In genomic region chr17:79020984-79021335, GRCm38 (mm10) we compare ENCODE assay signal across 8 mouse cellular contexts. TPM values are rescaled to one million over a fixed set of nuclear protein-coding genes. Genes with fewer than 3 reads are reported as not detected.
DNase-seq lines count a peak whose midpoint lies in the region; ATAC-seq and TF ChIP-seq lines count a peak whose summit lies in the region.

No protein-coding gene starts in this region.

- H3K79me3 ChIP-seq in C2C12 (ENCODE audit: low read depth) = peaks cover 22% of the 10 kb centered on the region

- peaks cover 42% of the 10 kb centered on the region for H3K79me2 ChIP-seq in C2C12 (ENCODE audit: control insufficient read depth, insufficient read depth)

- DNase-seq in gastrocnemius, adult 2 months = no peak
- DNase-seq in gastrocnemius, adult 18-20 months (ENCODE audit: low spot score) = no peak
- no peak for DNase-seq in right cerebral cortex, postnatal 36 days (ENCODE audit: low spot score in 2 of 2)
- DNase-seq in adrenal gland, postnatal 10 days = no peak
- DNase-seq in thymus, postnatal 4 days = no peak

- peak overlapping the region; percentile 95 for H3K27ac ChIP-seq in gastrocnemius, adult 2 months
- no peak overlapping the region for H3K27ac ChIP-seq in forebrain, embryonic 16.5 days (ENCODE audit: low read length)

- H3K27me3 ChIP-seq in C2C12 (ENCODE audit: control insufficient read depth, insufficient read depth, insufficient read length) = no peaks in the 10 kb centered on the region
- peaks cover 2% of the 10 kb centered on the region; the same call in 1 of the 2 replicates for H3K27me3 ChIP-seq in forebrain, embryonic 16.5 days (replicated peaks; ENCODE audit: control insufficient read depth, insufficient read depth, low read length)

- H3ac ChIP-seq in C2C12 (ENCODE audit: control insufficient read depth, insufficient read length, low read depth) = peak overlapping the region; percentile 52

- H3K9ac ChIP-seq in forebrain, embryonic 16.5 days (replicated peaks; ENCODE audit: low read depth, low read length) = peak overlapping the region; percentile 80

- under 1% methylated on average over 24 of the region's 24 CpGs for WGBS in forebrain, embryonic 16.5 days

- H3K4me1 ChIP-seq in forebrain, embryonic 16.5 days (replicated peaks; ENCODE audit: control insufficient read depth, insufficient read depth, low read length) = peaks cover 20% of the 10 kb centered on the region

- peak overlapping the region; percentile 75 for H3K4me2 ChIP-seq in forebrain, embryonic 16.5 days (ENCODE audit: low read length)

- no peaks in the 10 kb centered on the region for H3K36me3 ChIP-seq in C2C12 (ENCODE audit: control insufficient read depth, insufficient read depth)
- H3K36me3 ChIP-seq in forebrain, embryonic 16.5 days (ENCODE audit: control insufficient read depth, insufficient read depth) = no peaks in the 10 kb centered on the region

- peak; percentile 60 for ATAC-seq in forebrain, embryonic 16.5 days
- peak; percentile 27; the same call in 1 of the 2 replicates for ATAC-seq in megakaryocyte, adult 5-6 weeks (ENCODE audit: poor library complexity, severe bottlenecking)

- TF ChIP-seq CTCF in gastrocnemius, adult 2 months (IDR thresholded peaks at IDR 0.05) = no peak
- TF ChIP-seq CTCF in C2C12 (IDR thresholded peaks at IDR 0.05; ENCODE audit: control insufficient read depth, insufficient read depth, insufficient read length) = no peak

- H3K4me3 ChIP-seq in gastrocnemius, adult 2 months = peak overlapping the region; percentile 95
- H3K4me3 ChIP-seq in C2C12 (ENCODE audit: insufficient read depth, poor library complexity, severe bottlenecking) = peak overlapping the region; percentile 55
- H3K4me3 ChIP-seq in forebrain, embryonic 16.5 days (replicated peaks; ENCODE audit: low read length) = peak overlapping the region; percentile 84

- no peaks in the 10 kb centered on the region for H3K9me3 ChIP-seq in forebrain, embryonic 16.5 days (ENCODE audit: control insufficient read depth, low read length)

- intact Hi-C loops in gastrocnemius, adult 2 months (cut with DNase I) = loop anchor here (5.0 kb wide), 1 partner anchor 284 kb away; the partner anchor contains the start of gene Strn

TF ChIP-seq in C2C12, 6 proteins besides CTCF, POLR2A, EP300 and RAD21:
- no peak for TF ChIP-seq MYOG (IDR thresholded peaks at IDR 0.05; ENCODE audit: control insufficient read depth, extremely low read depth, insufficient read length)
- no peak for TF ChIP-seq USF1 (IDR thresholded peaks at IDR 0.05; ENCODE audit: low read depth)
- TF ChIP-seq MYOD1 (IDR thresholded peaks at IDR 0.05; ENCODE audit: control insufficient read depth, insufficient read length, low read depth) = no peak
- no peak for TF ChIP-seq FOSL1 (IDR thresholded peaks at IDR 0.05; ENCODE audit: insufficient read depth, low read length, poor library complexity, severe bottlenecking)
- TF ChIP-seq CEBPB (IDR thresholded peaks at IDR 0.05; ENCODE audit: low read depth) = no peak
- TF ChIP-seq MAX (IDR thresholded peaks at IDR 0.05) = no peak

RNA-seq across cellular contexts. Expression of gene Prkd3, which starts 0.3 kb away (rescaled TPM):
- total RNA-seq in gastrocnemius, adult 2 months (2021) = 1 to 10 TPM; 8.6 to 9.7 TPM
- total RNA-seq in gastrocnemius, adult 18-20 months (2021) = 1 to 10 TPM; 7.7 to 9.1 TPM
- polyA plus RNA-seq in C2C12 (2012; fragmentation: generic; extraction: Trizol) = 12.8 TPM
- polyA plus RNA-seq in forebrain, embryonic 16.5 days (2015; fragmentation: Nextera tagmentation; extraction: Ambion mirVana) = 27.0 and 36.6 TPM in 2 replicates
- total RNA-seq in megakaryocyte, adult 5-6 weeks (2015) = 75.6 and 77.9 TPM in 2 replicates
- 79.1 and 83.0 TPM in 2 replicates for total RNA-seq in megakaryocyte, adult 5-6 weeks (2017)
- 10 to 100 TPM; 39.3 to 43.6 TPM for total RNA-seq in adrenal gland, postnatal 10 days (2021)

RNA-seq across cellular contexts. Expression of gene Qpct, which starts 30.7 kb away (rescaled TPM):
- 1 to 10 TPM; 2.4 to 3.8 TPM for total RNA-seq in gastrocnemius, adult 2 months (2021)
- total RNA-seq in gastrocnemius, adult 18-20 months (2021) = 1 to 10 TPM; 2.3 to 3.5 TPM
- polyA plus RNA-seq in C2C12 (2012; fragmentation: generic; extraction: Trizol) = 0.71 TPM
- polyA plus RNA-seq in forebrain, embryonic 16.5 days (2015; fragmentation: Nextera tagmentation; extraction: Ambion mirVana) = 13.4 and 13.5 TPM in 2 replicates
- 21.0 and 23.9 TPM in 2 replicates for total RNA-seq in megakaryocyte, adult 5-6 weeks (2015)
- 20.0 and 21.0 TPM in 2 replicates for total RNA-seq in megakaryocyte, adult 5-6 weeks (2017)
- 10 to 100 TPM; 17.7 to 24.7 TPM for total RNA-seq in adrenal gland, postnatal 10 days (2021)
